Mouse (Mus musculus): ENCODE results near the gene Atp11c. TPM values are rescaled to one million over a fixed set of nuclear protein-coding genes. Genes with fewer than 3 reads are reported as not detected.

The Atp11c gene
- 1 to 10 TPM; 8.9 to 9.1 TPM for total RNA-seq (2021)

- DNase-seq (ENCODE audit: extremely low spot score in 1 of 2, low spot score in 1 of 2), result no peak
Measured at GRCm38 (mm10) chrX:60592598-60592997, at the start of gene Atp11c. Gene Atp11c, minus strand, starts transcription at chrX:60592698.

GRCm38 (mm10) chrX:60609202-60609601 is 16.7 kb upstream of the Atp11c start:
- DNase-seq (ENCODE audit: extremely low spot score in 1 of 2, low spot score in 1 of 2), result no peak

- no peak for DNase-seq (ENCODE audit: extremely low spot score in 1 of 2, low spot score in 1 of 2)
Measured at GRCm38 (mm10) chrX:60570539-60570938, 22.0 kb downstream of the Atp11c start.

GRCm38 (mm10) chrX:60569047-60569446 is 23.5 kb downstream of the Atp11c start:
- DNase-seq (ENCODE audit: extremely low spot score in 1 of 2, low spot score in 1 of 2), result no peak

GRCm38 (mm10) chrX:60555242-60555641 is 37.3 kb downstream of the Atp11c start:
- no peak for DNase-seq (ENCODE audit: extremely low spot score in 1 of 2, low spot score in 1 of 2)

- DNase-seq (ENCODE audit: extremely low spot score in 1 of 2, low spot score in 1 of 2), result peak; percentile 4 to 26
Measured at GRCm38 (mm10) chrX:60547444-60548304, 44.8 kb downstream of the Atp11c start.

- DNase-seq (ENCODE audit: extremely low spot score in 1 of 2, low spot score in 1 of 2), result peak in 1 of 2 experiments; percentile 6
Measured at GRCm38 (mm10) chrX:60547098-60547443, 45.4 kb downstream of the Atp11c start.

GRCm38 (mm10) chrX:60545906-60546305 is 46.6 kb downstream of the Atp11c start:
- DNase-seq (ENCODE audit: extremely low spot score in 1 of 2, low spot score in 1 of 2), result no peak

- no peak for DNase-seq (ENCODE audit: extremely low spot score in 1 of 2, low spot score in 1 of 2)
Measured at GRCm38 (mm10) chrX:60545444-60545843, 47.1 kb downstream of the Atp11c start.

GRCm38 (mm10) chrX:60544098-60544497 is 48.4 kb downstream of the Atp11c start:
- no peak for DNase-seq (ENCODE audit: extremely low spot score in 1 of 2, low spot score in 1 of 2)

- no peak for DNase-seq (ENCODE audit: extremely low spot score in 1 of 2, low spot score in 1 of 2)
Measured at GRCm38 (mm10) chrX:60542901-60543300, 49.6 kb downstream of the Atp11c start.

GRCm38 (mm10) chrX:60539149-60539548 is 53.3 kb downstream of the Atp11c start, which contains the start of gene Gm7073:
Gene Gm7073, minus strand, starts transcription at chrX:60539249.
- no peak for DNase-seq (ENCODE audit: extremely low spot score in 1 of 2, low spot score in 1 of 2)

- DNase-seq (ENCODE audit: extremely low spot score in 1 of 2, low spot score in 1 of 2), result peak; percentile 7 to 39
Measured at GRCm38 (mm10) chrX:60503995-60504394, 88.5 kb downstream of the Atp11c start.

GRCm38 (mm10) chrX:60497750-60498149 is 94.7 kb downstream of the Atp11c start:
- no peak for DNase-seq (ENCODE audit: extremely low spot score in 1 of 2, low spot score in 1 of 2)

GRCm38 (mm10) chrX:60495308-60495707 is 97.2 kb downstream of the Atp11c start:
- no peak for DNase-seq (ENCODE audit: extremely low spot score in 1 of 2, low spot score in 1 of 2)

- no peak for DNase-seq (ENCODE audit: extremely low spot score in 1 of 2, low spot score in 1 of 2)
Measured at GRCm38 (mm10) chrX:60463786-60464185, 128.7 kb downstream of the Atp11c start.

- DNase-seq (ENCODE audit: extremely low spot score in 1 of 2, low spot score in 1 of 2), result no peak
Measured at GRCm38 (mm10) chrX:60414563-60415111, 177.9 kb downstream of the Atp11c start.

- DNase-seq (ENCODE audit: extremely low spot score in 1 of 2, low spot score in 1 of 2), result no peak
Measured at GRCm38 (mm10) chrX:60405681-60406080, 186.8 kb downstream of the Atp11c start.

GRCm38 (mm10) chrX:60404668-60405044 is 187.8 kb downstream of the Atp11c start:
- DNase-seq (ENCODE audit: extremely low spot score in 1 of 2, low spot score in 1 of 2), result peak; percentile 53 to 59

- DNase-seq (ENCODE audit: extremely low spot score in 1 of 2, low spot score in 1 of 2), result peak; percentile 17 to 29
Measured at GRCm38 (mm10) chrX:60403764-60404667, 188.5 kb downstream of the Atp11c start.

All from layer of hippocampus, postnatal 25 days (tissue).